Mouse (Mus musculus) yolk sac, embryonic 10.5 days (tissue): ENCODE measurements around the gene Etaa1.
"Not testable (repeated sequence)": the region's sequence is repeated elsewhere in the genome, so short reads cannot be mapped to it uniquely, and the experiment has no call there.

Experiments used
- DNase-seq: peaks from one replicate; pipeline ENCODE4 v3.0.0-alpha.2; 2017; ENCODE audit warnings: low spot score

The Etaa1 gene

GRCm38 (mm10) chr11:17953231-17954134 is at the start of gene Etaa1:
Gene Etaa1, minus strand, starts transcription at chr11:17953875.
- peak; percentile 94 for DNase-seq

GRCm38 (mm10) chr11:17994151-17994550 is 40.5 kb upstream of the Etaa1 start:
- DNase-seq: no peak

- DNase-seq: no peak
These were observed 38.6 kb upstream of the Etaa1 start for GRCm38 (mm10) chr11:17992311-17992710.

- DNase-seq: no peak
These were observed 29.7 kb upstream of the Etaa1 start for GRCm38 (mm10) chr11:17983331-17983730.

- DNase-seq: no peak
These were observed 27.6 kb upstream of the Etaa1 start for GRCm38 (mm10) chr11:17981246-17981645.

- no peak for DNase-seq
These were observed 21.9 kb upstream of the Etaa1 start for GRCm38 (mm10) chr11:17975581-17975980.

- DNase-seq: no peak
These were observed 884 bp downstream of the Etaa1 start for GRCm38 (mm10) chr11:17952791-17953190.

GRCm38 (mm10) chr11:17951336-17951735 is 2.3 kb downstream of the Etaa1 start:
- no peak for DNase-seq

GRCm38 (mm10) chr11:17939168-17939567 is 14.5 kb downstream of the Etaa1 start:
- DNase-seq: no peak

GRCm38 (mm10) chr11:17937931-17938330 is 15.7 kb downstream of the Etaa1 start:
- DNase-seq: no peak

GRCm38 (mm10) chr11:17917905-17918304 is 35.8 kb downstream of the Etaa1 start:
- no peak for DNase-seq

GRCm38 (mm10) chr11:17917101-17917500 is 36.6 kb downstream of the Etaa1 start:
- no peak for DNase-seq

- DNase-seq: no peak
These were observed 37.2 kb downstream of the Etaa1 start for GRCm38 (mm10) chr11:17916486-17916885.

- not testable (repeated sequence) for DNase-seq
These were observed 52.7 kb downstream of the Etaa1 start for GRCm38 (mm10) chr11:17900996-17901395.
